Mouse (Mus musculus): ENCODE data around the gene St5.
A peak's percentile ranks its signal among the peaks of the same experiment; 100 is the strongest.

Gene St5

DNA sequence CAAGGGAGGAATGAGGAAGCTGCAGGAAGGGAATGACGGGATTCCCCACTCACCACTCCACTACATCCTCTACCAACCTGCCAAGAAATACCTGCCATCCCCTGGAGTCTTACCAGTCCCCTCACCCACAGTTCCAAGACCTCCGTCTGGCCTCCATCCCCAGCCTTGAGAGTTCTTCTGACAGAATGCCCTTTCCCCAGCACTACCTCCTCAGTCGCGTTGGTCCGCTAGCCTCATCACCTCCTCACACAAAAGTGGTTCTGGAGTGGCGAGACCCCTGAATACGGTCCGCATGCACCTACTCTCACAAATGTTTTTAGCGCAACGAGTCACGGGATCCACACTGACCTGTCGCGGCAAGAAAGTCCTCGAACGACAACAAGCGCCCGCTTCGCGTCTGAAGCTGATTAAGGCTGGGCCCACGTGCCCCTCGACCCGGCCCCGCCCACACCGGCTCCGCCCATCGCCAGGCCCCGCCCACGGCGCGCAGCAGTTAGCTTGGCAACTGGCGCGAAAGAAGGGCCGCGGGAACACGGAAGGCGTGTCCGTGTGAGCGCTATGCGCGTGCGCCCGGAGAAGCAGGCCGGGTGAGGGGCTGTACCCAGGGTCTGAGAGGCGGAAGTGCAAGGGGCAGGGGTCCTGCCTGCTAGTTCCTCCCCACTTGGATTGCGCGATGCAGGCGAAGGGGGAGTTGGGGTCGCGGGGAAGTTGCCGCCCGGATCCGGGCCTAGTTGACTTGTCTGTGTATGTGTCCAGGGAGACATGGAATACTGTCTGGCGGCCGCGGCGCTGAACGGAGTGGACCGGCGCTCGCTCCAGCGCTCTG, at the start of gene St5, which contains the start of gene Akip1:
Gene St5, minus strand, starts transcription at position 416 of the 826 bp plus-strand sequence.
Gene Akip1, plus strand, starts transcription at position 501 of the 826 bp plus-strand sequence.
- DNase-seq, result peak; percentile 96 to 97

DNA sequence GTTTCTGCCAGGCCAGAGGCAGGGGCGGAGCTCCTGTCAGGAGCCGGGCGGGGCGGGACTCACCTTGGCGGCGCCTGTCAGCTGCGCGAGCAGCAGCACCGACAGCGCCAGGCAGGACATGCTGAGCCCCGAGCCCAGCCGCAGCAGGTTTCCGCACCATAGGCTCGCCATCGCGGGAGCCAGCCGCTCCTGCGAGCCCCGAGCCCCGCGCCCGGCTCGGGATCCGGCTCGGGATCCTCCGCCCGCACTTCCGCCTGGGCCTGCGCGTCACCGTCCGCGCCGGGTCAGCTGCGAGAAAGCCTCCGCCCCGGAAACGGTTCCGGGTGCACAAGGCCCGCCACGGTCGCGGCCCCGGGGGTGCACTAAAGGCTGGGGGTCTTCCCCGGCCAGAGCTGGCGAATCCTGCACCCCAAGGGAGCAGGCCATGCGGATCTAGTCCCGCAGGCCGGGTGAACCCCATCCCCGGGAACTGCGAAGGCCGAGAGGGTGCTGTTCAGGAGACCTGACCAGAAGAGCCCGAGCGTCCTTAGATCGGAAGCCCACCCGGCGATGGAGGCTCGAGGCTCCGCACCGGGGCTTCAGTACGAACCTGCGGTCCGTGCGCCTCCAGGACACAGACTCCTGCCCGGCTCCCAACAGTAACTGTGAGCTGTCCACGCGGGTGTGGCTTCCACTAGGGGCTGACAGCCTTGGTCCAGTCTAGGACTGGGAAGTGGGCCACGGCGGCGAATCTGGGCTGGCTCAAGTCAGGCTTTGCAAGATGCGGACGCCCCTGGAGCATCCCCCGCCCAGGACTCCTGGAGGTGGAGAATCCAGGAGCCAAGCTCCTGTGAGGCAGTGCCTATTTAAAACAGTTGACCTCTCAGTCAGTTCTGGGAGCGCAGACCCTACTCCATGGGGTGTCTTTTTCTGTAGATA, 48.9 kb upstream of the St5 start, which contains the start of gene Tmem9b:
Gene Tmem9b, minus strand, starts transcription at position 868 of the 918 bp plus-strand sequence.
- peak; percentile 80 to 83 for DNase-seq

DNA sequence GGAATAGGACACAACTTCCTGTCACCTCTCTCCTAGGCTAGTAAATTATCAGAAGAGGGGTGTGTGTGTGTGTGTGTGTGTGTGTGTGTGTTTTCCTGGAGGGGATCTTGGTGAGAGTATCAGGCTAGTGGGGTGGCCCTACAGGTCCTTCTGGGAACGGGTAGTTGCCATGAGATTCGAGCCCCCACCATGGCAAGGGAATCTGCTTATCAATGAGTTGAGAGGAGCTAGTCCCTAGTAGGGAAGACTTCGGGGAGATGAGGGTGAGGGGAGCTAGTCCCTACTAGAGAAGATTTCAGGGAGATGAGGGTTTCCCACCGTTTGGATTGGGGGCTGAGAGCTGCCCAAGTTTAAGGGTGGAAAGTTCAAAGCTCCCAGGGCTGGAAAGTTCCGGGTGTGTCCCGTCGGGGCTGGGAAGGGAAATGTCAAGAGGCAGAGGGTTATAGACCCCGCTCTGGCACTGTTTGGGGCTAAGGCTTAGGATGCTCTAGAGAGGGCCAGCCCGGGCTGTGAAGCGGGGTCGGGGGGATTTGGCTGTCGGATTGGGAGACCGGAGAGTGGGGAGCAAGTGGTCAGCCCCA, 48.1 kb upstream of the St5 start:
- no peak for DNase-seq

DNA sequence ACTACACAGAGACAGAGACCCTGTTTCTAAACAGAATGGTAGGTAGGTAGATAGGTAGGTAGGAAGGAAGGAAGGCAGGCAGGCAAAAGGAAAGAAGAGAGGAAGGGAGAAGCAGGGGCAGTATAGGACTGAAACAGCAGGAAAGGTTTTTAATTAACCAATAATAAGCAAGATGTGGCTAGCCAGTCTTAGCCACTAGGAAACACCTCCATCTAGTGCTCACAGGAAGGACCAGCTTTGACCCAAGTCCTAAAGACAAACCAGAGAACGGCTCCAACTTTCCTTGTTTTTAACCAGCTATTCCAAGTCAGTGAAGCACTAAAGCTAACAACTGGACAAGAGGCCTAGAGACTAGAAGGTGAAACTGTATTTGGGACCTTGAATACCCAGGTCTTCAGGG, 44.3 kb upstream of the St5 start:
- no peak for DNase-seq

DNA sequence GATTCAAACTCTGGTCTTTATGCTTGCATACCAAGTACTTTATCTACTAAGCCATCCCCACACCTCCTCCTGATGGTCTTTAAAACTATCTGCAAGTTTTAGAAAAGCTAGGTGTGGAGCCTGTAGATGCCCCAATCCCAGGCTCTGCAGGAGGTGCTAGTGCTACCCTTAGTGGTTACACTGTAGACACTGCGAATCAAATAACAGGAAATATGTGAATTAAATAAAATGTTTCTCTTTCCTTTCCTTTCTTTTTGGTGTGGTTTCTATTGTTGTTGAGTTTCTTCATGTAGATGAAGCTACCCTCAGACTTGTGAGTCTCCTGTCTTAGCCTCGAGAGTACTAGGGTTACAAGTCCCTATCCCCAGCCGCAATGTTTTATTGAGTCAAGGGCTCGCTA, 38.3 kb upstream of the St5 start:
- DNase-seq, result no peak

DNA sequence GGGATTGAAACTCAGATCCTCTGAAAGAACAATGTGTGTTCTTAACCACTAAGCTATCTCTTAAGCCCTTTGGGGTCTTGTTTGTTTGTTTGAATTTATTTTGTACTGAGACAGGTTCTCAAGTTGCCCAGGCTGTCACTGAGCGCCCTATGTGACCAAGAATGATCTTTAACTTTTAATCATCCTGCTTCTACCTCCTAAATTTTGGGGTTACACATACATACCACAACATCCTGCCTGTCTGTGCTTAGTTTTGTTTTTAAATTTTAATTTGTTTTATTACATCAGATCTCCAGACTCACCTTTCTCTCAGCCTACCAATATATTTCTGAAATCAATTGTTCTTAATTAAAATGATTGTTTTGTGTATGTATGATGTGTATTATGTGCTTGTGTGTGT, 37.7 kb upstream of the St5 start:
- DNase-seq, result no peak

DNA sequence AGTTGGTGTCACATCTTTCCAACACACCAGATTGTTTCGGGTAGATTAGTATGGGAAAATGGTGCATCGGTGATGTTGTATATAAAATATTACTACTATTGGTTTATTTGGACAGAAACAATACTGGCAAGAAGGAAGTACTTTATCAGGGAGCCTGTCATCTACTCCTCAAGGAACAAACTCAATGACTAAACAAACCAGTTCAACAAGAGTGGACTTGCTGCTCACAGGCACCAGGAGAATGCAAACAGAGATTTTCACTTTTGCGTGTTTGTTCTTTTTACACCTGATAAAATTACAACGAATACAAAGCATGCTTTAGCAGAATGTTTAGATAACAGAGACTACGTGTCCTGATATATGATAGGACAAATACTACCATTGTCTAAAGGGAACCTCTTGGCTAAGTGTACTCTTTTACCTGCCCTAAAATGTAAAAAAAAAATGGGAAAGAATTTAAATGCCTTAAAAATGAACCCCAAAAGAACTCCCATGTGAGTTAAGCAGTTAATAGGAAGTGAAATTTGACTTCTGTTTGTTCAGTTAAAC, 36.5 kb upstream of the St5 start:
- peak in 1 of 2 experiments; percentile 38 for DNase-seq

DNA sequence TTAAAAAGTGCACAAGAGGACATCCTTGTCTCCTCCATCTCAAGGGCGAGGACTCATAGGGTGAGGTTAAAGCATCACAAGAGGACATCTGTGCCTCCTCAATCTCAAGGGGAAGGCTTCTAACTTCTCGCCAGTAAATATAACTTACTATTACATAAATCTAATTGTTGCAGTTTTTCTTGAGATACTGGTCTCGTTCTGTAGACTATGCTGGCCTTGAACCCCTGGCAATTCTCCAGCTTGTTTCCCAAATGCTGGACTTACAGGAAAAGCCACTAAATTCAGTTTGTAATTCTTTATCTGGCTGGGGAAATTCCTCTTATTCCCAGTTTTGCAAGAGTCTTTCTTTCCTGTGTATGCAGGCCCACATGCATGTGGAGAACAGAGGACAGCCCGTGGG, 31.4 kb upstream of the St5 start:
- no peak for DNase-seq

DNA sequence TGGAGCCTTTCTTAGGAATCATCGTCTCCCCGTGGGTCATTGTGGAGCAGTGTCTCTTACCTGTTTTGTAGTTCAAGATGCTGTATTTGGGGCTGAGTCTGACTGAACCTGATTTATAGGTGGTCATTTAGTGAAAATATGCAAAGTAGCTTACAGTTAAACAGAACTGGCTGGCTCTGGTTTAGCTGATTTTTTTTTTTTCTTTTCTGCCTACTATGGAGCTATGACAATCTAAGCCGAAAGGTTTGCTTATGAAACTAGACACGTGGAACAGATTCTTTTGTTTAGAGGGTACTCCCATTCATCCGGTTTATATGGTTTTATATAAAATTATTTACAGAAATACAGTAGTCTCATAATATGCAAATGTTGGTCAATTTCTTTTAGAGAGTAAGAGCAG, 28.2 kb upstream of the St5 start, which contains the start of gene Ascl3:
Gene Ascl3, minus strand, starts transcription at position 101 of the 400 bp plus-strand sequence.
- no peak for DNase-seq

DNA sequence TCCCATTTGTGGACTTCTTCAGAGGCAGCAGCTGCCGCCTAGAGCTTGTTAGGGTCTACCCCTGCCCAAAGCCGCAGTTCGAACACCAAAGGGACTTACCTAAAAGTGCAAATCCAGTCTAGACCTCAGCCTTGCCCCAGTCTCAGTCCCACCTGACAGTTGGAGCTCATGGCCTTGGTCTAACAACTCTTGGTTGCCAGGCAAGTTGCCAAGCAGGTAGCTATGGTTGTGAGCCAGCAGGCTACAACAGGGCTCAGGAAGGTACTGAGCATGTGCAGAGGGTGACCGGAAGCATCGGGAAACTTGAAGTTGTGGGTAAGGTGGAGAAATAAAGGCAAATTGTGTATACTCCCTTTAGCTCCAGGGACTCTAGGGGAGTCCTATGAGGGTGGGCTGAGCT, 20.3 kb upstream of the St5 start, which contains the start of gene BC051019:
Gene BC051019, minus strand, starts transcription at position 154 of the 400 bp plus-strand sequence.
- DNase-seq, result peak; percentile 45 to 67

DNA sequence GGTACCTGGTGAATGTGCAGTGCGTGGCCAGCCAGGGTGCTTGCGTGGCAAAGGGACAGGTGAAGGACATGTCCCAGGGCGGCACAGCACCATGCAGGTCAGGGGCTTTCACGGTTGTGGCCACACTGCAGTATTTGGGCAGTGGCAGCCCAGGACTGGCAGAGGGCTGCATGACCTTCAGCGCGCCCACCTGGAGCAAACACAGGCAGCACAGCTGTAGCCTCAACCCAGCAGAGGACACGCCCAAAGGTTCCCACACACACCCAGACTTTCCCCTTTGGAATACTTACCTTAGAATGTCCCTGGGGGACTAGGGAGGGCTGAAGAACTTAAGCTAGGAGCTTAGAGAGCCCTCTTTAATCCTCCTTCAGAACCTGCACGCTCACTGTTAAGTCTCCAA, 19.7 kb upstream of the St5 start:
- DNase-seq, result no peak

DNA sequence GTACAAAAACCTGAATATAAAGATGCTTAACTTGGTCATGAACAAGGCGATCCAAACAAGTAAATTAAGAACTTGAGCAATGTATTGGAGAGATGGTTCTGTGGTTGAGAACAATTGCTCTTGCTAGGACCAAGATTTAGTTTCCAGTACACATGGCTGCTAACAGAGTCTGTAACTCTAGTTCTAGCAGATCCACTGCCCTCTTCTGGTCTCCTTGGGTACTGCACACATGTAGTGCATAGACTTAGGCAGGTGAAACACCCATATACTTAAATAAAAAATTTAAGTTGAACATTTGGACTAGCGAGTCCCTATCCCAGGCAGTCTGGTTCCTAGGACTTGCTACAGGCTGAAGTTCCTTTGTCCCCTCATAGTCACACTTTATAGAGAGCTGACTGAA, 19.2 kb upstream of the St5 start:
- DNase-seq, result no peak

DNA sequence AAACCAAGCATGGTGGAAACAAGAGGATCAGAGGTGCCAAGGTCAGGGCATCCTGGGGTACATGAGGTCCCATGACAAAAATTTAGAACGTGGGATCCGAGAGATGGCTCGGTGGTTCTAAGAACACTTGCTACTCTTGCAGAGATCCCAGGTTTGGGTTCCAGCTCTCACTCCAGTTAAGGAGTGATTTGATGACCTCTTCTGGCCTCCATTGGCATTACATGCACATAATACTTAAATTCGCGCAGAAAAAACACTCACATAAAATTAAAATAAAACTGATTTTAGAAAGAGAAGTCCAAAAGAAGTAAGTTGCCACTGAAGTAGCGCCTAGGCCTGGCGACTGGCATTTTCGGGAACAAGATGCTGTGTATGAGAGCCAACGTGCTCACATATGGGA, 15.9 kb upstream of the St5 start:
- DNase-seq, result peak in 1 of 2 experiments; percentile 41

DNA sequence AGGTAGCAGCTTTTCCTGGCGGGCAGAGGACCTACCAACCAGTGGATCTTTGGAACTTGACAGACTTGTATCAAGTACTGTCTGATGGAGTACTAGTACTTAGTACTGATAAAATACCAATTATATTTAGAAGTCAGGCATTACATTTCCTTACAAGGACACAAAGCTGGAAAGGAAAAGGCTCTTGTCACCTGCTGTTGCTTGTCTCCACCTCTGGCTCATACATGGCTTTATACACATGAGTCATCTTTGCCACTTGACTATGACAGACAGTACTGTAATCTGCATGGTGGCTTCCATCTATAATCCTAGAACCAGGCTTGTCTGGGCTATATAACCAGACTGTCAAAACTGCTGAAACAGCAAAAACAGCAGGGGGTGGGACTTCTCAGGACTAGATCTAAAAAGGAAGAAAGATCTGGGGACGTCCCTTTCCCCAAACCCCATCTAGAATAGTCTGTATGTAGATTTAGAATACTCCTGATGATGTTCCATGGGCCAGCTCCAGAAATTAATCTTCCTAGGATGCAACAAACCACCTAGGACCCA, 10.1 kb upstream of the St5 start:
- DNase-seq, result no peak

DNA sequence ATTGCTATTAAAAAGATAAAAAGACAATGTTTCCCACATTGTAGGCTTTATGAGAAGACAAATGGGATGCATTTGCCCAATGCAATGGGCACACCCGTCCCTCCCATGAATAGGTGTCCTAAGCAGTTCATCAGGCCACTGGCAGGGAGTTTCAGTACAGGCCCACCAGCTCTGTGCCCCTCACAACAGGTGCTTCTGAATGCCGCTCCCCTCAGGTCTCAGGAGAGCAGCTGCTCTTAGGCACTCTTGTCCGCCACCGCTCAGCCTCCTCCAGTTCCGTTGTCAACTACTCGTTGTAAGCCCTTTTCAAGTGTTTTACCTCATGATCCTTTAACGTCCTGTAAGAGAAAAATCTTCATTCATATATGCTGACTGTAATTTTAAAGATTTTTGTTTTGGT, 8.8 kb upstream of the St5 start:
- no peak for DNase-seq

DNA sequence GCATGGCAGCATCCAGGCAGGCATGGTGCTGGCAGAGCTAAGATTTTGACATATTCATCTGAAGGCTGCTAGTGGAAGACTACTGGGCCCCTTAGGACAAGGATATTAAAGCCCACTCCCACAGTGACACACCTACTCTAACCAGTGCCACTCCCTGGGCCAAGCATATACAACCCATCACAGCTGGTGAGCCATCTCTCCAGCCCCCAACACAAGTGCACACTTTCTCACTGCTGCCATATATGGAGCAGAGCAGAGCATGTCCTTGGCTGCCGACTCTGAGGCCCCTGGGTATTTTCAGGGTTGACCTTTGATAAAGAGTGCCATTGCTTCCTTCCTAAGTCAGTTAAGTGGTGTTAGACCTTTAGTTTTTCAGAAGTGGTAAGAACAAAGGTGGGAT, 6.7 kb upstream of the St5 start:
- no peak for DNase-seq

DNA sequence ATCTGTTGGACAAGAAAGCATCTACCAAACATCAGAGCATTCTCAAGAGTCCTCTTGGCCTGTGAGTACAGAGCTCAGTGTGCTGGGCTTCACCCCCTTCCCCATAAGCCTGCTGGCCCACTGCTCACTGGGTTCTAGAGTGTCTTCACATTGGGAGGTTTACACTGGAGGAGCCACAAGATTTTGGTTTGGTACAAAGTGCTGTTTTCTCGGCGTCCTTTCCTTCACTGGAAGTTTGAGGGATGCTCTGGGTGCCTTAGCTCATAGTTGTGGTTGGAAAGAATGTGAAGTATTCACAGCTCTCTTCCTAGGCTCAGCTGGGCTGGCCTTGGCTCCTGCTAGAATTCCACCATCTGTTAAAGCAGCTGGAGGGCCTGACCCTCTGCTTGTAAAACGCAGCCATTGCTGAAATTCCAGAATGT, 5.6 kb upstream of the St5 start:
- DNase-seq, result peak; percentile 60 to 74

DNA sequence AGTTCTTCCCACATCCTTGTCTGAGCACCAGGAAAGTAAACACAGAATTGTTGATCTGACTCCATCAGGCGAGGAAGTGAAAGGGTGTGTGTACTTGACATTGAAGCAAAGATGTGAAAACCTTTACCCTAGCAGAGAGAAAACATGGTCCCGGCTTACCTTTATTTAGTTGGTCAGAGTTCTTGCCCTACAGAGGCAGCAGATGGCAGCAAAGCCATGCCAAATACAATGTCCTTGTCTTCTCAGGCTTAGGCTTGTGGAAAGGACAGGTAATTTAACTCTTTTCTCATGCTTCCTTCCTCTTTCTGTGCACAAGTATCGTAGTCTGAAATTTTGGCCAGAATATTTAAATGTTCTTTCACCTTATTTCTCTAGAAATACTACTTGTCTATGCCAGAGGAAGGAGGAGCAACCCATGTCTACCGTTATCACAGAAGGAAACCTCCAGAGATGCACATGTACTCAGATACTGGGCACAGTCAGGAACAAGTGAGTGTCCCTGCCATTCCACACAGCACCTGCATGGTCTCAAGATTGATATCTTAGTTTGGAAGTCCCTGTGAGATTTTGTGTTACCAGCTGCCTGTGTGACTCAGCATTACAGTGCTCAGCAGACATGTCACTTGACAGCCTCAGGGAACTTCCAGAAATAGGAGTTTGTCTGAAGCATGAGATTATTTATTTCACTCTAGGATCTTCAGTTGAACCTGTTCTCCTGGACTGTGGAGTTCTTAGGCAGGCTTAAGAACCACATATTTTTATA, 3.8 kb upstream of the St5 start:
- DNase-seq, result peak; percentile 66 to 71

DNA sequence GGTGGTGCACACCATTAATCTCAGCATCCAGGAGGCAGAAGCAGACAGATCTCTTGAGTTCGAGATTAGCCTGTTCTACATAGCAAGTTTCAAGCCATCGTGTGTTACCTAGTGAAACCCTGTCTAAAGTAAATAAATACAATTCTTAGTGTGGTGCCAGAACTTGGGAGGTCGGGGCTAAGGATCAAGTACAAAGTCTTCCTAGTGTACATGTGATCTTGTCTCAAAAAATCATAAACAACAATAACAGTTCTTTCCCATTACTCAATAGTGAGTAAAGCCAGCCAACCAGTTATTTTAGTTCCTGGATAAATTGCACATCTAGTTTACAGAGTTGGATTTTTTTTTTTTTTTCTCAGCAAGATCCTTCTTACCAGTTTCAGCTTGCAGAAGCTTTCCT, 1.1 kb upstream of the St5 start:
- DNase-seq, result no peak

DNA sequence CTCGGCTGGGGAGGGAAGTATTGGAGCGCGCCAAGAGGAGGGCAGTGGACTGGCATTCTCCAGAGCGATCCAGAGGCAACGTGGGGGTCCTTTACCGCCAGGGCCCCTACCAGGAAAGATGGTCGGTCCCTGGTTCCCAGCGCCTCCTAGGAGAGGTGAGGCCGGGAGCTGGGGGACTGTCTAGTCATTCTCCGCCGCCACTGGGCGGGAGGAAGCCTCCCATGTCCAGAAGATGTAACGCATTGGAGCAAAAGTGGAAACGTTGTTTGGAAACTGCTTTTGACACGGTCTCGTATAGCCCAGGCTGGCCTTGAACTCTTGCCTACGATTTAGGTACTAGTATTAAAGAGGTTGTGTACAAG, 592 bp upstream of the St5 start:
- DNase-seq, result no peak

DNA sequence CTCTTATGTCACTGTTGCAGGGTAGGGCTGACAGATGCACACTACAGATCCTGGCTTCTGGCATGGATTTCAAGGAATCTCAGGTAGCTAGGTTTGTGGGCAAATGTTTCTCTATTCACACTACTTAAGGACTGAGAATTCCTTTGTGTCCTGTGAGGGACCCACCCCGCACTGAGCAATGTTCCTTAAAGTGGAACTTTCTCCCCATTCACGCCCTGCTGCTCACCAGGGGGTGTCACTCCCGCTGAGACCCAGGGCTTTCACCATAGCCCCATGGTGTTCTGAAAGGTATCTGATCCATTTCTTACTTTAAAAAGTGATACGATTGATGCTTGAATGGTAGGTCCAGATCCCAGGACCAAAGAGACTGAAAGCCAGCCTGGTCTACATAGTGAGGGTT, 684 bp downstream of the St5 start:
- no peak for DNase-seq

DNA sequence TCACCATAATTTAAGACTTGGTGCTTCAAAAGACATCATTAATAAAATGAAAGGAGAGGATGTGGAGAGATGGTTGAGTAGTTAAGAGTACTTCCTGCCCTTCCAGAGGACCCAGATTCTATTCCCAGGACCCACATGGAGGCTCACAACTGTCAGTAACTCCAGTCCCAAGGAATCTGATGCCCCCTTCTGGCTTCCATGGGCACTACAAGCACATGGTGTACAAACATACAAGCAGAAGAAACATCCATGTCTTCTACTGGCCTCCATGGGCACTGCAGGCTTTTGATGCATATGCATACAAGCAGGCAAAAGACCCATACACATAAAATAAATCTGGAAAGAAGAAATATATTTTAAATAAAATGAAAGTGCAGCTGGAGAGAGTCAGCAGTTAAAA, 3.2 kb downstream of the St5 start:
- no peak for DNase-seq

Data from lung, adult 18-20 months (tissue).